Mouse (Mus musculus) CH12.LX (cell line): ENCODE data around the gene Cox7a2.

Experiments used
- CHD1 ChIP-seq: IDR thresholded peaks from 2 replicates; pipeline ENCODE4 v1.6.1; 2012; ENCODE audit warnings: low read depth, low read length, improper control_type of control experiment, inconsistent platforms
- CTCF ChIP-seq, 2 experiments: IDR thresholded peaks in 1 of 2; conservative IDR thresholded peaks in 1 of 2; 2 replicates each; pipeline ENCODE4 v1.5.1; 2011 to 2012; ENCODE audit warnings: low read depth in 2 of 2, low read length in 2 of 2, improper control_type of control experiment in 1 of 2, inconsistent platforms in 1 of 2, mild to moderate bottlenecking in 1 of 2, moderate library complexity in 1 of 2
- E2F4 ChIP-seq: IDR thresholded peaks from 2 replicates; pipeline ENCODE4 v1.6.1; 2011; ENCODE audit warnings: low read depth, low read length, improper control_type of control experiment; ENCODE audit not compliant: insufficient replicate concordance
- ELF1 ChIP-seq: IDR thresholded peaks from 2 replicates; pipeline ENCODE4 v1.6.1; 2014; ENCODE audit warnings: low read depth, mild to moderate bottlenecking, inconsistent platforms, low read length, improper control_type of control experiment
- JUN ChIP-seq: IDR thresholded peaks from 2 replicates; pipeline ENCODE4 v1.6.1; 2011; ENCODE audit warnings: low read depth, mild to moderate bottlenecking, low read length, improper control_type of control experiment, moderate library complexity; ENCODE audit not compliant: insufficient read depth
- MAX ChIP-seq: IDR thresholded peaks from 2 replicates; pipeline ENCODE4 v1.6.1; 2011; ENCODE audit warnings: low read length, improper control_type of control experiment
- NELFE ChIP-seq: IDR thresholded peaks from 2 replicates; pipeline ENCODE4 v1.6.1; 2011; ENCODE audit warnings: low read depth, low read length, improper control_type of control experiment
- POLR2A ChIP-seq: IDR thresholded peaks from 2 replicates; pipeline ENCODE4 v1.6.1; 2011; ENCODE audit warnings: low read depth, mild to moderate bottlenecking, improper control_type of control experiment, low read length
- SMC3 ChIP-seq: IDR thresholded peaks from 2 replicates; pipeline ENCODE4 v1.6.1; 2011; ENCODE audit warnings: low read depth, low read length, improper control_type of control experiment
- TCF12 ChIP-seq: IDR thresholded peaks from 2 replicates; pipeline ENCODE4 v1.6.1; 2014; ENCODE audit warnings: low read depth, mild to moderate bottlenecking, inconsistent platforms, low read length, improper control_type of control experiment
- UBTF ChIP-seq: IDR thresholded peaks from 2 replicates; pipeline ENCODE4 v1.6.1; 2012; ENCODE audit warnings: low read depth, mild to moderate bottlenecking, inconsistent platforms, low read length, improper control_type of control experiment, moderate library complexity
- USF2 ChIP-seq: conservative IDR thresholded peaks from 2 replicates; pipeline ENCODE4 v1.6.1; 2011; ENCODE audit warnings: low read depth, low read length, improper control_type of control experiment
- ZNF384 ChIP-seq: IDR thresholded peaks from 2 replicates; pipeline ENCODE4 v1.6.1; 2012; ENCODE audit warnings: low read depth, low read length, improper control_type of control experiment, inconsistent platforms

DNA sequence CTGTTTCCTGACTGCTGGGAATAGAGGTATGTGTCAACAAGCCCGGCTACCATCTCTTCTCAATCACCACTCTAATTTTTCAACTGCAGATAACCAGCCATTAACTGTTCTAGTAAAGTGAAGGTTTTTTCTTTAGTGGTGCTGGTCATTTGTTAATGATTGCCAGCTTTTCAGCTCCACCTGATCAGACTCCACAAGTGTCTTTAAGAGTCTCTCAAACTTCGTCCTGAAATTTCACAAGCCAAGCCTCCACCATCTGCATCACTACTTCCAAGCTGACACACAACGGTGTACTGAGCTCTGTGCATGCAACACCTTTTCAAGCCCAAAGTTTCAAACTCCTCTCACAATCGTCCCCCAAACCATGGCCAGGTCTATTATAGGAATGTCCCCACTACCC lies 5.7 kb upstream of the Cox7a2 start:
- TF ChIP-seq ZNF384 (no peak), POLR2A (no peak), MAX (no peak), SMC3 (no peak), USF2 (no peak), CHD1 (no peak), ELF1 (no peak), E2F4 (no peak), UBTF (no peak), TCF12 (no peak), CTCF (conservative IDR thresholded peaks at IDR 0.05 in 1 of 2, IDR thresholded peaks at IDR 0.05 in 1 of 2; ENCODE audit: low read depth in 2 of 2, low read length in 2 of 2) (no peak), NELFE (no peak), JUN (no peak)
